Mouse (Mus musculus) right cerebral cortex, postnatal 10 days (tissue): ENCODE data around the gene D130043K22Rik.

ENCODE experiments used
- DNase-seq, 2 experiments: peaks; one replicate each; pipeline ENCODE4 v3.0.0; 2021; ENCODE audit warnings: low spot score in 2 of 2

Gene D130043K22Rik

GRCm38 (mm10) chr13:24844983-24845955 is at the start of gene D130043K22Rik:
D130043K22Rik (plus strand) TSS chr13:24845135.
- DNase-seq: peak; percentile 75 to 77

GRCm38 (mm10) chr13:24798686-24799085 is 46.2 kb upstream of the D130043K22Rik start:
- no peak for DNase-seq

- no peak for DNase-seq
These were observed 45.6 kb upstream of the D130043K22Rik start for GRCm38 (mm10) chr13:24799378-24799777.

- peak; percentile 47 to 57 for DNase-seq
These were observed 44.8 kb upstream of the D130043K22Rik start for GRCm38 (mm10) chr13:24799925-24800673.

GRCm38 (mm10) chr13:24800674-24801307 is 44.1 kb upstream of the D130043K22Rik start:
- DNase-seq: peak; percentile 98

GRCm38 (mm10) chr13:24801308-24801921 is 43.5 kb upstream of the D130043K22Rik start, which contains the start of gene BC005537:
BC005537 (plus strand) TSS chr13:24801657.
- peak; percentile 51 to 59 for DNase-seq

- peak; percentile 43 to 51 for DNase-seq
These were observed 42.7 kb upstream of the D130043K22Rik start for GRCm38 (mm10) chr13:24802131-24802691.

GRCm38 (mm10) chr13:24803196-24803595 is 41.7 kb upstream of the D130043K22Rik start:
- DNase-seq: no peak

GRCm38 (mm10) chr13:24806079-24806478 is 38.9 kb upstream of the D130043K22Rik start:
- DNase-seq: no peak

GRCm38 (mm10) chr13:24812521-24812920 is 32.4 kb upstream of the D130043K22Rik start:
- DNase-seq: no peak

GRCm38 (mm10) chr13:24814616-24815015 is 30.3 kb upstream of the D130043K22Rik start:
- no peak for DNase-seq

GRCm38 (mm10) chr13:24816125-24817092 is 28.5 kb upstream of the D130043K22Rik start:
- no peak for DNase-seq

GRCm38 (mm10) chr13:24819931-24820330 is 25.0 kb upstream of the D130043K22Rik start:
- DNase-seq: no peak

- no peak for DNase-seq
These were observed 22.1 kb upstream of the D130043K22Rik start for GRCm38 (mm10) chr13:24822663-24823343.

GRCm38 (mm10) chr13:24824647-24825046 is 20.3 kb upstream of the D130043K22Rik start:
- no peak for DNase-seq

GRCm38 (mm10) chr13:24825587-24825986 is 19.3 kb upstream of the D130043K22Rik start:
- DNase-seq: no peak

GRCm38 (mm10) chr13:24826116-24826515 is 18.8 kb upstream of the D130043K22Rik start:
- no peak for DNase-seq

- peak in 1 of 2 experiments; percentile 33 for DNase-seq
These were observed 14.1 kb upstream of the D130043K22Rik start for GRCm38 (mm10) chr13:24830756-24831352.
